Mouse (Mus musculus) CH12.LX (cell line): ENCODE measurements around the gene Txndc9. TPM values are rescaled to one million over a fixed set of nuclear protein-coding genes. Genes with fewer than 3 reads are reported as not detected.

Experiments used
- DNase-seq: peaks from one replicate; pipeline ENCODE4 v3.0.0-alpha.2; 2013; ENCODE audit errors: extremely low read depth
- H3K27ac ChIP-seq: 2 replicates; pipeline ENCODE4 v1.5.1; 2012; ENCODE audit warnings: low read depth, mild to moderate bottlenecking, control low read depth, moderate library complexity; ENCODE audit not compliant: insufficient read depth
- H3K27me3 ChIP-seq: replicated peaks from 2 replicates; pipeline ENCODE3; 2012; ENCODE audit warnings: inconsistent platforms
- H3K36me3 ChIP-seq, 2 experiments: replicated peaks in 1 of 2; 2 replicates each; pipeline versions ENCODE3 to v1.6.1; 2012; ENCODE audit warnings: inconsistent platforms in 1 of 2, low read length in 1 of 2, mild to moderate bottlenecking in 1 of 2, mixed read lengths in 1 of 2, moderate library complexity in 1 of 2; ENCODE audit not compliant: control insufficient read depth in 1 of 2, insufficient read depth in 1 of 2
- H3K4me1 ChIP-seq, 2 experiments: 2 replicates each; pipeline ENCODE4 v1.6.1; 2012; ENCODE audit warnings: inconsistent platforms in 1 of 2, moderate library complexity in 1 of 2; ENCODE audit not compliant: insufficient read depth in 2 of 2, control insufficient read depth in 1 of 2
- H3K4me2 ChIP-seq: 2 replicates; pipeline ENCODE4 v1.6.1; 2012; ENCODE audit warnings: low read depth, mild to moderate bottlenecking, control low read depth; ENCODE audit not compliant: poor library complexity, insufficient read depth, severe bottlenecking
- H3K4me3 ChIP-seq, 3 experiments: fragments of 150-350 bp in 1 of 3; sonication (generic) in 1 of 3; replicated peaks in 1 of 3; 2 replicates each; pipeline versions ENCODE3 to v1.5.1; 2011 to 2012; ENCODE audit warnings: low read depth in 2 of 3, low read length in 2 of 3, mild to moderate bottlenecking in 2 of 3, moderate library complexity in 2 of 3, control low read depth in 1 of 3, improper control_type of control experiment in 1 of 3, inconsistent platforms in 1 of 3, mixed read lengths in 1 of 3; ENCODE audit not compliant: poor library complexity in 1 of 3
- H3K79me2 ChIP-seq: replicated peaks from 2 replicates; pipeline ENCODE4 v1.6.1; 2012; ENCODE audit warnings: mild to moderate bottlenecking, moderate library complexity; ENCODE audit not compliant: control insufficient read depth, poor library complexity, insufficient read depth, severe bottlenecking; ENCODE audit errors: extremely low read depth
- H3K9ac ChIP-seq: 2 replicates; pipeline ENCODE4 v1.6.1; 2012; ENCODE audit warnings: low read depth, mild to moderate bottlenecking, control low read depth, moderate library complexity; ENCODE audit not compliant: insufficient read depth
- H3K9me3 ChIP-seq: replicated peaks from 2 replicates; pipeline ENCODE3; 2012; ENCODE audit warnings: low read length, inconsistent platforms, mixed read lengths
- CHD1 ChIP-seq: IDR thresholded peaks from 2 replicates; pipeline ENCODE4 v1.6.1; 2012; ENCODE audit warnings: low read depth, low read length, improper control_type of control experiment, inconsistent platforms
- CHD2 ChIP-seq: IDR thresholded peaks from 2 replicates; pipeline ENCODE4 v1.6.1; 2011; ENCODE audit warnings: low read length, improper control_type of control experiment
- E2F4 ChIP-seq: IDR thresholded peaks from 2 replicates; pipeline ENCODE4 v1.6.1; 2011; ENCODE audit warnings: low read depth, low read length, improper control_type of control experiment; ENCODE audit not compliant: insufficient replicate concordance
- ELF1 ChIP-seq: IDR thresholded peaks from 2 replicates; pipeline ENCODE4 v1.6.1; 2014; ENCODE audit warnings: low read depth, mild to moderate bottlenecking, inconsistent platforms, low read length, improper control_type of control experiment
- GABPA ChIP-seq: IDR thresholded peaks from 2 replicates; pipeline ENCODE4 v1.6.1; 2012; ENCODE audit warnings: low read depth, low read length, improper control_type of control experiment, inconsistent platforms; ENCODE audit not compliant: insufficient replicate concordance
- IRF4 ChIP-seq: IDR thresholded peaks from 2 replicates; pipeline ENCODE4 v1.6.1; 2014; ENCODE audit warnings: low read depth, mild to moderate bottlenecking, inconsistent platforms, low read length, improper control_type of control experiment
- MAFK ChIP-seq: IDR thresholded peaks from 2 replicates; pipeline ENCODE4 v1.6.1; 2011; ENCODE audit warnings: low read length, improper control_type of control experiment; ENCODE audit not compliant: insufficient replicate concordance
- MAZ ChIP-seq: IDR thresholded peaks from 2 replicates; pipeline ENCODE4 v1.6.1; 2012; ENCODE audit warnings: low read depth, mild to moderate bottlenecking, inconsistent platforms, low read length, improper control_type of control experiment, moderate library complexity
- MEF2A ChIP-seq: IDR thresholded peaks from 2 replicates; pipeline ENCODE4 v1.6.1; 2014; ENCODE audit warnings: low read depth, mild to moderate bottlenecking, inconsistent platforms, low read length, improper control_type of control experiment, borderline replicate concordance
- NRF1 ChIP-seq: IDR thresholded peaks from 2 replicates; pipeline ENCODE4 v1.6.1; 2014; ENCODE audit warnings: low read depth, mild to moderate bottlenecking, inconsistent platforms, low read length, improper control_type of control experiment, moderate library complexity
- POLR2A ChIP-seq: IDR thresholded peaks from 2 replicates; pipeline ENCODE4 v1.6.1; 2011; ENCODE audit warnings: low read depth, mild to moderate bottlenecking, improper control_type of control experiment, low read length
- RCOR1 ChIP-seq: conservative IDR thresholded peaks from 2 replicates; pipeline ENCODE4 v1.6.1; 2012; ENCODE audit warnings: low read depth, mild to moderate bottlenecking, inconsistent platforms, low read length, improper control_type of control experiment
- SMC3 ChIP-seq: IDR thresholded peaks from 2 replicates; pipeline ENCODE4 v1.6.1; 2011; ENCODE audit warnings: low read depth, low read length, improper control_type of control experiment
- TCF12 ChIP-seq: IDR thresholded peaks from 2 replicates; pipeline ENCODE4 v1.6.1; 2014; ENCODE audit warnings: low read depth, mild to moderate bottlenecking, inconsistent platforms, low read length, improper control_type of control experiment
- UBTF ChIP-seq: IDR thresholded peaks from 2 replicates; pipeline ENCODE4 v1.6.1; 2012; ENCODE audit warnings: low read depth, mild to moderate bottlenecking, inconsistent platforms, low read length, improper control_type of control experiment, moderate library complexity
- USF2 ChIP-seq: conservative IDR thresholded peaks from 2 replicates; pipeline ENCODE4 v1.6.1; 2011; ENCODE audit warnings: low read depth, low read length, improper control_type of control experiment
- ZC3H11A ChIP-seq: IDR thresholded peaks from 2 replicates; pipeline ENCODE4 v1.6.1; 2012; ENCODE audit warnings: low read depth, mild to moderate bottlenecking, inconsistent platforms, low read length, improper control_type of control experiment
- ZKSCAN1 ChIP-seq: IDR thresholded peaks from 2 replicates; pipeline ENCODE4 v1.6.1; 2012; ENCODE audit warnings: low read depth, inconsistent platforms, low read length, improper control_type of control experiment, borderline replicate concordance
- ZMIZ1 ChIP-seq: IDR thresholded peaks from 2 replicates; pipeline ENCODE4 v1.6.1; 2012; ENCODE audit warnings: low read depth, mild to moderate bottlenecking, inconsistent platforms, low read length, improper control_type of control experiment
- ZNF384 ChIP-seq: IDR thresholded peaks from 2 replicates; pipeline ENCODE4 v1.6.1; 2012; ENCODE audit warnings: low read depth, low read length, improper control_type of control experiment, inconsistent platforms
- dilution Hi-C: fragments of 300-500 bp; cut with MboI; formaldehyde crosslinking; loops from 2 replicates; pipeline ENCODE4 v1.14.3; 2020; ENCODE audit warnings: low sequenced_read_pairs; ENCODE audit not compliant: extremely low pct_unique_long_range_greater_than_20kb, extremely low pct_ligation_motif_present
- in situ Hi-C: fragments of 300-500 bp; cut with MboI; formaldehyde crosslinking; loops from 3 replicates; pipeline ENCODE4 v1.14.3; 2019; ENCODE audit warnings: low sequenced_read_pairs, low pct_ligation_motif_present, low pct_unique_long_range_greater_than_20kb, mixed read lengths
- polyA plus RNA-seq: library from polyadenylated mRNA; unstranded; fragments of >175 nt; gene quantifications from 2 replicates; pipeline ENCODE4 v1.2.1, GENCODE M21; 2012; ENCODE audit warnings: low read depth; ENCODE audit not compliant: insufficient read length
- total RNA-seq, 2 experiments: library from RNA; depleted of rRNA; stranded (reverse); fragments of 300-350 nt in 1 of 2; fragments of >200 nt in 1 of 2; gene quantifications; 2 replicates each; pipeline ENCODE4 v1.2.3; 2012 to 2014

Gene Txndc9
- total and polyA plus RNA-seq, 3 experiments, result 44.1 to 99.5 (median 82.1) TPM

DNA sequence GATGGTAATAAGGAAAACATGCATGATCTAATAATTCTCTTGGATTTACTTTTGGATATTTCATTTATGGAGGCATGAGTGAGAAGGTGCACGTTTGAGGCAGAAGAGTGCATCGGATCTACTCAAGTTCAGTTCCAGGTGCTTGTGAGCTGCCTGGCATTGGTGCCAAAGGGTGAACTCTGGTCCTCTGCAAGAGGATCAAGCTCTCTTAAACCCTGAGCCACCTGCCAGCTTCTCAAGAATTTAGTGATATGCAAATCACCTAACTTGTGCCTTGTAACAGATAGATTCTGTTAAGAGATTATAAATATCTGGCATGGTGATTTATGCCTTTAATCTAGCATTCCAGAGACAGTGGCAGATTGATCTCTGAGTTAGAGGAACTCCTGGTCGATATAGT is 5.4 kb upstream of the Txndc9 start:
- DNase-seq, result no peak
- Histone ChIP-seq H3K9me3 (no peaks in the 10 kb centered on the region), H3K79me2 (peaks cover 87% of the 10 kb centered on the region), H3K9ac (no peak overlapping the region), H3K27ac (no peak overlapping the region), H3K4me1 (peaks cover 6 to 38% of the 10 kb centered on the region in 2 experiments; a peak in 3 of 4 replicates), H3K4me3 (no peak overlapping the region), H3K36me3 (peaks cover 0 to 25% of the 10 kb centered on the region in 2 experiments), H3K27me3 (no peaks in the 10 kb centered on the region), H3K4me2 (no peak overlapping the region)
- TF ChIP-seq E2F4 (no peak), MAFK (no peak), CHD1 (no peak), ZMIZ1 (no peak), ZNF384 (no peak), MEF2A (no peak), GABPA (no peak), TCF12 (no peak)
- in situ Hi-C loops (loop anchor here (10.0 kb wide), 1 partner anchor 122 kb away; the partner anchor contains the start of gene Rev1), dilution Hi-C loops (no loop called here)

DNA sequence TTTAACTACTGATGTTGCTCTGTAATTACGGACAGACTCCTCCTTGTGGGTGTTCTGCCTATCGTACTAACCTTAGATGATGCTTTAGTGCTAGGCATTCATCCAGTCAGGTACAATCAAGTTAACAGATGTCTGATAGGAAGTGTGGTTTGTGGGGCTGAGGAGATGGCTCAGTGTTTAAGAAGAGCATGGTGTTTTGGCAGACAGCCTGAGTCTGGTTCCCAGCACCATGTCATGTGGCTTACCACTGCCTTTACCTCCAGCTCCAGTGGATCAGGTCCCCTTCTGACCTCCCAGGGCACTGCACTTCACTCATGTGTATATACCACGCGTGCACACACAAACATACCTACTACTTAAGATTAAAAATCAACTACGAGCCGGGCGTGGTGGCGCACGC is 4.3 kb upstream of the Txndc9 start:
- no peaks in the 10 kb centered on the region for H3K9me3 ChIP-seq
- in situ Hi-C loops, result loop anchor here (10.0 kb wide), 1 partner anchor 123 kb away; the partner anchor contains the start of gene Rev1
- dilution Hi-C loops, result no loop called here
- H3K79me2 ChIP-seq, result peaks cover 80% of the 10 kb centered on the region
- H3K4me2 ChIP-seq, result no peak overlapping the region
- H3K36me3 ChIP-seq, result peaks cover 0 to 24% of the 10 kb centered on the region in 2 experiments
- no peak overlapping the region for H3K27ac ChIP-seq
- TF ChIP-seq E2F4 (no peak), MEF2A (no peak), NRF1 (no peak), CHD1 (no peak), ZC3H11A (no peak), POLR2A (no peak), ZKSCAN1 (no peak), MAZ (no peak), IRF4 (no peak), ZMIZ1 (no peak), SMC3 (no peak), CHD2 (no peak), UBTF (no peak), RCOR1 (no peak), USF2 (no peak), ELF1 (no peak)
- no peaks in the 10 kb centered on the region for H3K27me3 ChIP-seq
- H3K4me1 ChIP-seq, result peaks cover 6 to 37% of the 10 kb centered on the region in 2 experiments; a peak in 3 of 4 replicates
- DNase-seq, result no peak
- H3K9ac ChIP-seq, result no peak overlapping the region
- no peak overlapping the region for H3K4me3 ChIP-seq
